Mouse (Mus musculus): ENCODE data around the gene Tmc6. TPM values are rescaled to one million over a fixed set of nuclear protein-coding genes. Genes with fewer than 3 reads are reported as not detected.

The Tmc6 gene
- polyA plus RNA-seq, 1 experiment from 2014 or later: 3.9 TPM

Other genes starting within 250 kb of the Tmc6 start
- gene Tnrc6c, start 127.9 kb downstream of the Tmc6 start, polyA plus RNA-seq (2015; fragmentation: Nextera tagmentation; extraction: Ambion mirVana): 30.3 and 31.7 TPM in 2 replicates
- gene Tmc8, start 122 bp downstream of the Tmc6 start, polyA plus RNA-seq (2015; fragmentation: Nextera tagmentation; extraction: Ambion mirVana): 1.3 and 1.4 TPM in 2 replicates
- gene 6030468B19Rik, start 15.5 kb upstream of the Tmc6 start, polyA plus RNA-seq (2015; fragmentation: Nextera tagmentation; extraction: Ambion mirVana): not detected in 2 replicates
- gene Gm20708, start 27.5 kb upstream of the Tmc6 start, polyA plus RNA-seq (2015; fragmentation: Nextera tagmentation; extraction: Ambion mirVana): 0.55 and 0.70 TPM in 2 replicates
- gene Syngr2, start 27.5 kb upstream of the Tmc6 start, polyA plus RNA-seq (2015; fragmentation: Nextera tagmentation; extraction: Ambion mirVana): 14.3 and 15.0 TPM in 2 replicates
- 4.1 and 4.3 TPM in 2 replicates for gene Afmid, start 43.7 kb upstream of the Tmc6 start, polyA plus RNA-seq (2015; fragmentation: Nextera tagmentation; extraction: Ambion mirVana)
- 34.5 and 36.2 TPM in 2 replicates for gene Tk1, start 43.9 kb upstream of the Tmc6 start, polyA plus RNA-seq (2015; fragmentation: Nextera tagmentation; extraction: Ambion mirVana)
- 99.1 and 105 TPM in 2 replicates for gene Birc5, start 67.1 kb upstream of the Tmc6 start, polyA plus RNA-seq (2015; fragmentation: Nextera tagmentation; extraction: Ambion mirVana)
- gene Tmem235, start 78.6 kb upstream of the Tmc6 start, polyA plus RNA-seq (2015; fragmentation: Nextera tagmentation; extraction: Ambion mirVana): not detected in 2 replicates
- 2.6 and 3.0 TPM in 2 replicates for gene Tha1, start 91.3 kb upstream of the Tmc6 start, polyA plus RNA-seq (2015; fragmentation: Nextera tagmentation; extraction: Ambion mirVana)
- 8.3 and 9.3 TPM in 2 replicates for gene Socs3, start 187.8 kb upstream of the Tmc6 start, polyA plus RNA-seq (2015; fragmentation: Nextera tagmentation; extraction: Ambion mirVana)
- 46.0 and 50.8 TPM in 2 replicates for gene Pgs1, start 204.1 kb upstream of the Tmc6 start, polyA plus RNA-seq (2015; fragmentation: Nextera tagmentation; extraction: Ambion mirVana)

All from midbrain, embryonic 13.5 days (tissue).